Mouse (Mus musculus): ENCODE data around the gene Man2a2.

- TF ChIP-seq CTCF (IDR thresholded peaks at IDR 0.05; ENCODE audit: control insufficient read depth, insufficient read depth, low read length) = no peak
- TF ChIP-seq POLR2A (IDR thresholded peaks at IDR 0.05; ENCODE audit: borderline replicate concordance, control insufficient read depth, low read depth, low read length) = no peak
Measured at GRCm38 (mm10) chr7:80352920-80353319, 18.3 kb downstream of the Man2a2 start.
